Mouse (Mus musculus): Measurements from ENCODE around the gene Nudt3. TPM values are rescaled to one million over a fixed set of nuclear protein-coding genes. Genes with fewer than 3 reads are reported as not detected.

The Nudt3 gene
- polyA plus RNA-seq, 1 experiment from 2014 or later = 47.4 TPM

DNA sequence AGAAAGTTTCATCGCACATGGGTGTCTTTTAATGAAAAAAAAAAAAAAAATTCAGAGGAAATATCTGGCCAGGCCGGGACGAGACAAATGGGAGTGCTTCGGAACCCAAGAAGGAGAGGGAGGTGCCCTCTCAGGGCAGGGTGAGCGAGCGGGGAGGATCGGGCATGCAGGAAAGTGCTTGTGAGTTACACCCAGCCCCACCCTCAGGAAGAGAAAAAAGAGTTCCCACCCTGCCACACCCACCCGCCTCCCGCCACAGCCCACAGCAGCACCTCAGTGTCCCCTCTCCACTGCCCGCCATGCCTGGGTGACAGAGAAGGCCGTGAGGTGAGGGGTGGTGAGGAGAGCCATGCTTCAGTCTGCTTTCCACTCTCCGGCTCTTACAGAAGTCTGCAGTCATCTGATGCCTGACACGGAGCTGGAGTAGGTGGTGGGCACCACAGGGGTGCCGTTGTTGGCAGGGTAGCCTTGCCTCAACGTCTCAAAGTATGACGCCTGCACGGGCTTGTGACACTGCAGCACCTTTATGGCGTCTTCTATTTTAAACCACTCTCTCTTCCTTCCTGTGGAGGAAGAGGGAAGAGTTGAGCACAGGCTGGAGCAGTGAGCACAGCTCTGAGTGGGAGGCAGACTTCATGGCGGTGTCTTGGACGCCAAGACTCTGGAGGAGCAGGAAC is 42.8 kb downstream of the Nudt3 start:
- Histone ChIP-seq H3K4me2 (no peak overlapping the region), H3K9ac (ENCODE audit: low read depth, low read length) (no peak overlapping the region), H3K4me3 (ENCODE audit: low read depth, low read length) (no peak overlapping the region), H3K9me3 (replicated peaks; ENCODE audit: control insufficient read depth, low read length) (no peaks in the 10 kb centered on the region), H3K36me3 (ENCODE audit: control insufficient read depth, insufficient read depth, low read length) (peaks cover 35% of the 10 kb centered on the region), H3K4me1 (ENCODE audit: control insufficient read depth, insufficient read depth, low read length) (peaks cover 6% of the 10 kb centered on the region; the same call in 1 of the 2 replicates), H3K27me3 (ENCODE audit: control insufficient read depth, insufficient read depth, low read length) (no peaks in the 10 kb centered on the region), H3K27ac (ENCODE audit: low read depth, low read length) (no peak overlapping the region)
- 89% methylated on average over 20 of the region's 20 CpGs for WGBS (ENCODE audit: insufficient replicate concordance)
- ATAC-seq (replicated peaks; ENCODE audit: insufficient number of reproducible peaks, low FRiP score, low TSS enrichment) = no peak

DNA sequence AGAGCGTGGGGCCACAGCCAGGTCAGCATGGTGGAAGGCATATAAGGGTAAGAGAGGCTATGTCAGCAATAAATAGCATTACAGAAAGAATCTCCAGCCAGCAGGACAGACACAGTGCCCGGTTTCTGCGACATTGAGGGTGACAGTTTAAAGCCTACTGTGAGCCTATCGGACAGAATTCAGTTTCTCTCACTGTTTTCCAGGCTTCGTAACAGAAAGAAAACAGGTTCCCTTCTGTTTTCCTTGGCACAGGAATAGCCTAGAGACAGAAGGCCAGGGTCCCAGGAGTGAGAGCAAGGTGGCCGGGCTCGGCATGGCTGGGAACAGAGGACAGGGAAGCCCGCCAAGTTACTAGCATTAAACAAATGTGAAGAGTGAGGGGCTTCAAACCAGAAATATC is 43.5 kb downstream of the Nudt3 start:
- Histone ChIP-seq H3K4me2 (no peak overlapping the region), H3K4me1 (ENCODE audit: control insufficient read depth, insufficient read depth, low read length) (peaks cover 6% of the 10 kb centered on the region; the same call in 1 of the 2 replicates), H3K27ac (ENCODE audit: low read depth, low read length) (no peak overlapping the region), H3K27me3 (ENCODE audit: control insufficient read depth, insufficient read depth, low read length) (no peaks in the 10 kb centered on the region), H3K9me3 (replicated peaks; ENCODE audit: control insufficient read depth, low read length) (no peaks in the 10 kb centered on the region), H3K9ac (ENCODE audit: low read depth, low read length) (no peak overlapping the region), H3K4me3 (ENCODE audit: low read depth, low read length) (no peak overlapping the region), H3K36me3 (ENCODE audit: control insufficient read depth, insufficient read depth, low read length) (peaks cover 32% of the 10 kb centered on the region)
- no peak for ATAC-seq (replicated peaks; ENCODE audit: insufficient number of reproducible peaks, low FRiP score, low TSS enrichment)
- 77% methylated on average over 8 of the region's 8 CpGs for WGBS (ENCODE audit: insufficient replicate concordance)

DNA sequence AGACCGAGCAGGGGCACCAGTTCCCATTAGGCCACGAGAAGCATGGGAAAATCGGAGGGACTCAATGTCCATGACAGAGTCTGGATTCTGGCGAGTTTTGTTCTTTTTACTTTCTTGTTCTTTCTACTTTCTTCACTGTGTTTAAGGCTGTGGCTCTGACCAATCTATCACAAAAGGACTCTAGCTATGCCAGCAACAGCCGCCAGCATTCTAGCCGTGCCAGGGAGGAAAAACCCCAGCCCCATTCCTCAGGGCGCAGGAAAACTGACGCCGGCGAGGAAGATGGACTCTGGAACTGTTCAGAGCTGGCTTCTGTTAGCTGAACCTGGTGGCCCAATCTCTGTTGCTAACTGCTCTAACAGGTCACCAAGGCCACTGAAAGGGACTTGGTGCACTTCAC is 44.8 kb downstream of the Nudt3 start:
- H3K4me2 ChIP-seq = no peak overlapping the region
- no peaks in the 10 kb centered on the region for H3K9me3 ChIP-seq (replicated peaks; ENCODE audit: control insufficient read depth, low read length)
- WGBS (ENCODE audit: insufficient replicate concordance) = 94% methylated on average over 10 of the region's 10 CpGs
- no peak overlapping the region for H3K4me3 ChIP-seq (ENCODE audit: low read depth, low read length)
- no peak for ATAC-seq (replicated peaks; ENCODE audit: insufficient number of reproducible peaks, low FRiP score, low TSS enrichment)
- 0 out of 2 replicates have a peak overlapping the region, but pooled peaks have one; percentile 16 for H3K9ac ChIP-seq (ENCODE audit: low read depth, low read length)
- no peaks in the 10 kb centered on the region for H3K27me3 ChIP-seq (ENCODE audit: control insufficient read depth, insufficient read depth, low read length)
- H3K27ac ChIP-seq (ENCODE audit: low read depth, low read length) = no peak overlapping the region
- peaks cover 5% of the 10 kb centered on the region; the same call in 1 of the 2 replicates for H3K4me1 ChIP-seq (ENCODE audit: control insufficient read depth, insufficient read depth, low read length)
- peaks cover 28% of the 10 kb centered on the region for H3K36me3 ChIP-seq (ENCODE audit: control insufficient read depth, insufficient read depth, low read length)

DNA sequence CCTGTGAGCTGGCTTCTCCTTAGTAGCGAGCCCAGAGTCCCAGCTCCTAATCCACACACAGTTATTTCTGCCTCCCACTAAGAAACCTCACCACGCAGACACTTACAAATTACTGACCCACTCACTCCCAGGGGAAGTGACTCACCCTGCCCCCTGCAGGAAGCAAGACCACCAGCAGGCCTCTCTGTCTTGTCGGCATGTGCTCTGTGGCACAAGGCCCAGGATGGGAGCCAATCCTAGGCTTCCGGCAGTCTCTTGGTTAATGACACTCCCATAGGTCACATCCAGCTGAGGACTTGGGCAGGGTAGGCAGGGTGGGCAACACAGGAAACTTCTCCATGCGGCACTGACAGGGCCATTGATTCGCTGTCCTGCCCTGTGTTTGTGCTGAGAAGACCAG is 45.8 kb downstream of the Nudt3 start:
- WGBS (ENCODE audit: insufficient replicate concordance) = 71% methylated on average over 6 of the region's 6 CpGs
- ATAC-seq (replicated peaks; ENCODE audit: insufficient number of reproducible peaks, low FRiP score, low TSS enrichment) = no peak
- H3K36me3 ChIP-seq (ENCODE audit: control insufficient read depth, insufficient read depth, low read length) = peaks cover 22% of the 10 kb centered on the region

DNA sequence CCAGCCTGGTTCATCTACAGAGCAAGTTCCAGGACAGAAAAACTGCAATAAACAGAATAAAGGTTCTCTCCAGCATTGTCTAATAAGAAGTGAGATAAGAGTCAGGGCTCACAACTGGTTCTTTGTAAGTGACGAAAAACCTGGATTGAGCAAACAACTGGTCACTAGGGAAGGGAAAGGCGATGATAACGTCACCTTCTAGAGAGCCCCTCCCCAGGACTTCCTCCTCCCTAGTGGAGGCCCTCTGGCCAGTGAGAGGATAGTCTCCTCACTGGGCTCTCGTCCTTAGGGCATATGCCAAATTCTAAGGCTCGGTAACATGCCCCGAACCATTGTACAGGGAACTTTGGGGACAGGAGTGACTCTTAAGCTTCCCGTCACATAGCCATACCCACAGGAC is 47.2 kb downstream of the Nudt3 start:
- Histone ChIP-seq H3K4me3 (ENCODE audit: low read depth, low read length) (no peak overlapping the region), H3K36me3 (ENCODE audit: control insufficient read depth, insufficient read depth, low read length) (peaks cover 22% of the 10 kb centered on the region), H3K9ac (ENCODE audit: low read depth, low read length) (no peak overlapping the region), H3K9me3 (replicated peaks; ENCODE audit: control insufficient read depth, low read length) (no peaks in the 10 kb centered on the region), H3K4me1 (ENCODE audit: control insufficient read depth, insufficient read depth, low read length) (no peaks in the 10 kb centered on the region), H3K27ac (ENCODE audit: low read depth, low read length) (no peak overlapping the region), H3K27me3 (ENCODE audit: control insufficient read depth, insufficient read depth, low read length) (no peaks in the 10 kb centered on the region), H3K4me2 (no peak overlapping the region)
- ATAC-seq (replicated peaks; ENCODE audit: insufficient number of reproducible peaks, low FRiP score, low TSS enrichment) = no peak
- WGBS (ENCODE audit: insufficient replicate concordance) = 79% methylated on average over 7 of the region's 7 CpGs

More for the DNA sequence above, 45.8 kb downstream of the Nudt3 start:
- Histone ChIP-seq H3K4me1 (ENCODE audit: control insufficient read depth, insufficient read depth, low read length) (no peaks in the 10 kb centered on the region), H3K9me3 (replicated peaks; ENCODE audit: control insufficient read depth, low read length) (no peaks in the 10 kb centered on the region), H3K4me3 (ENCODE audit: low read depth, low read length) (no peak overlapping the region), H3K27me3 (ENCODE audit: control insufficient read depth, insufficient read depth, low read length) (no peaks in the 10 kb centered on the region), H3K27ac (ENCODE audit: low read depth, low read length) (no peak overlapping the region), H3K4me2 (no peak overlapping the region), H3K9ac (ENCODE audit: low read depth, low read length) (no peak overlapping the region)

DNA sequence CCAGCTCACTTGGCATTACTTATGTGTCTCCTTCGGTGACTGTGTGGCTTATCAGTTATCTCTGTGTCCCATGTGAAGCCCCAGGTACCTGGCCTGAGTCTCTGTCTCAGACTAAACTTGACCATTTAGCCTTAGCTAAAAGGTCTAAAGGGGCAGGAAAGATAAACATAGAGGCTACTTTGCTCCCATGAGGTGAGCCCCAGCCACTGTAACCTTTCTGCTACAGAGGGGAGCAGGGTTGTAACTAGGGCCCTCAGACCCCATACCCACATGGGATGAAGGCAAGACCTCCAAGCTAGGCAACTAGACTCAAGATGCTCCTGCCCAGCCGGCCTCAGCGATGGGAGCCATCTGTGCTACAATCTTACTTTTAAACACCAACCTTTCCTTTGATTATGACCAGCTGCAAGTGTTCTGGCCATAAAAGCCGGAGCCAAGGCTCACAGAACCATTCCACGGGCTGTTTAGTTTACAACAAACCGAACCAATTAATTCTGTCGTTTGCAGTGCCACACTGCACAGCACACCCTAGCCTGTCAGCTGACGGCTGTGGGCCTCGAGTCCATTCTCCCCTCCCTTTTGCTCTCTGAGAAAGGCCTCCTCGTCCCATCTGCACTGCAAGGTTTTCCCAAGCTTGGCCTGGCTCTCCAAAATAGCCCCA is 48.0 kb downstream of the Nudt3 start:
- no peak for ATAC-seq (replicated peaks; ENCODE audit: insufficient number of reproducible peaks, low FRiP score, low TSS enrichment)
- H3K27ac ChIP-seq (ENCODE audit: low read depth, low read length) = no peak overlapping the region
- WGBS (ENCODE audit: insufficient replicate concordance) = 85% methylated on average over 10 of the region's 10 CpGs
- H3K36me3 ChIP-seq (ENCODE audit: control insufficient read depth, insufficient read depth, low read length) = peaks cover 15% of the 10 kb centered on the region
- no peak overlapping the region for H3K4me3 ChIP-seq (ENCODE audit: low read depth, low read length)
- H3K9me3 ChIP-seq (replicated peaks; ENCODE audit: control insufficient read depth, low read length) = no peaks in the 10 kb centered on the region
- no peak overlapping the region for H3K4me2 ChIP-seq
- no peaks in the 10 kb centered on the region for H3K4me1 ChIP-seq (ENCODE audit: control insufficient read depth, insufficient read depth, low read length)
- H3K27me3 ChIP-seq (ENCODE audit: control insufficient read depth, insufficient read depth, low read length) = no peaks in the 10 kb centered on the region
- H3K9ac ChIP-seq (ENCODE audit: low read depth, low read length) = no peak overlapping the region

DNA sequence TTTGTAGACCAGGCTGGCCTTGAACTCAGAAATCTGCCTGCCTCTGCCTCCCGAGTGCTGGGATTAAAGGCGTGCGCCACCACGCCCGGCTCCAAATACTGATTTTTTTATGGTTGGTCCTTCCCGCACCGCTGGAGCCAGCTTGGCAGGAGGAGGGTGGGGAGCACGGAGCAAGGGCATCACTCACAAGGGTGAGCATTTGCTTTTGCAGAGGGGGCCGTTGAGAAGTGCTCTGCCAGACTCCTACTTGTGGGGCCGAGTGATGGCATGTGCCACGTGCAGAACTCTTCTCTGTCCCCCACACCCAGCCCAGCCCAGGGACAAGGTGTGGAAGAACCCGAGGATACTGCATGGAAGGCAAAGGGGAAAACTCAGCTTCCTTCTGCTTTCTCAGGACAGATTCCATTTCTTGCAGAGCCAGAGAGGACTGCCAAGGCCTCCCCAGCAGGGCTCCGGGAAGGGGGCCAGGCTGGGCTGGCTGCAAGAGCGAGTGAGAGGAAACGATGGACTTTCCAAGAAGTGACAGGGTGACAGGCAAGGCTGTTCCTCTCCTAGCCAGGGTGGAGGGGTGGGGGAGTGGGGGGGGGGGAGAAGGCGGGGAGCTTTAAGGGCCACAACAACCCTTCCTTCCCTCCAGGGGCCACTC is 48.7 kb downstream of the Nudt3 start:
- Histone ChIP-seq H3K9me3 (replicated peaks; ENCODE audit: control insufficient read depth, low read length) (no peaks in the 10 kb centered on the region), H3K27me3 (ENCODE audit: control insufficient read depth, insufficient read depth, low read length) (no peaks in the 10 kb centered on the region), H3K9ac (ENCODE audit: low read depth, low read length) (no peak overlapping the region), H3K36me3 (ENCODE audit: control insufficient read depth, insufficient read depth, low read length) (peaks cover 10% of the 10 kb centered on the region; the same call in 1 of the 2 replicates), H3K4me2 (no peak overlapping the region), H3K4me1 (ENCODE audit: control insufficient read depth, insufficient read depth, low read length) (no peaks in the 10 kb centered on the region), H3K27ac (ENCODE audit: low read depth, low read length) (no peak overlapping the region), H3K4me3 (ENCODE audit: low read depth, low read length) (no peak overlapping the region)
- 85% methylated on average over 16 of the region's 16 CpGs for WGBS (ENCODE audit: insufficient replicate concordance)
- ATAC-seq (replicated peaks; ENCODE audit: insufficient number of reproducible peaks, low FRiP score, low TSS enrichment) = no peak

DNA sequence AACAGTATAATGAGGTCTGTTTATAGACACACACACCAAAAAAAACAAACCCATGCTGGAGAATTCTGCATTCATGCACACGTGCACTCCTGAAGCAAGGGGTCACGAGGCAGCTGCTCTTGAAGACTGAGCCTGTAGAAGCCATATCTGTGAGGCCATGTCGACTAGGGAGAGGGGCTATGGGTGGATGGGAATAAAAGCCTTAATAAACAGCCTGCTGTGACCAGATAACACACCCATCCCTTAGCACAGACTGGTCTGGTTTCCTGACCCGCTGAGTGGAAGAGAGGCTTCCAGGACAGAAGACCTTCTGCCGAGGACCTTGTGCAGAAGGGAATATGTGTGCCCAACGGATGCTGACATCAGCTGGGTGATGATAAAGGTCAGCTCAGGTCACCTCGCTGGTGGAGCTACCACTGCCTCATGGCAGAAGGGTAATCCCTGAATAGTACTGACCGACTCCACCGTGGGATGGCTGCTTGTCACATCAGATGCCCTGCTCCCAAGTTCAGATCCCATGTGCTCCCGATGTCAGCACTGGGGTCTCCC is 49.4 kb downstream of the Nudt3 start:
- Histone ChIP-seq H3K9me3 (replicated peaks; ENCODE audit: control insufficient read depth, low read length) (no peaks in the 10 kb centered on the region), H3K4me1 (ENCODE audit: control insufficient read depth, insufficient read depth, low read length) (no peaks in the 10 kb centered on the region), H3K36me3 (ENCODE audit: control insufficient read depth, insufficient read depth, low read length) (peaks cover 4% of the 10 kb centered on the region; the same call in 1 of the 2 replicates), H3K27me3 (ENCODE audit: control insufficient read depth, insufficient read depth, low read length) (no peaks in the 10 kb centered on the region), H3K4me2 (no peak overlapping the region), H3K4me3 (ENCODE audit: low read depth, low read length) (no peak overlapping the region), H3K27ac (ENCODE audit: low read depth, low read length) (no peak overlapping the region), H3K9ac (ENCODE audit: low read depth, low read length) (no peak overlapping the region)
- no peak for ATAC-seq (replicated peaks; ENCODE audit: insufficient number of reproducible peaks, low FRiP score, low TSS enrichment)
- 69% methylated on average over 10 of the region's 10 CpGs for WGBS (ENCODE audit: insufficient replicate concordance)

Data from heart, embryonic 11.5 days (tissue).